Mouse (Mus musculus): Measurements from ENCODE around the gene Zswim3.
"Not testable (repeated sequence)": the region's sequence is repeated elsewhere in the genome, so short reads cannot be mapped to it uniquely, and the experiment has no call there.

Zswim3 gene

DNA sequence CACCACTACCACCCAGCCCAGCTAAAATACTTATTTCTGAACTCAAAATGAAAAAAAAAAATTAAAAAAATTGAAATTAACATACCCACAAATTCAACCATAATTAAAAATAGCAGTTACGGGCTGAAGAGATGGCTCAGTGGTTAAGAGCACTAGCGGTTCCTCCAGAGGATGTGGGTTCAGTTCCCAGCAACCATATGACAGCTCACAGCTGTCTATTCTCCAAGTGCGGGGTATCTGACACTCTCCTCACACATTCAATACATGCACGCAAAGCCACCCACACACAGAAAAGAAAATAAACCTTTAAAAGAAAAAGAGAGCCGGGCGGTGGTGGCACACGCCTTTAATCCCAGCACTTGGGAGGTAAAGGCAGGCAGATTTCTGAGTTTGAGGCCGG lies 45.2 kb downstream of the Zswim3 start:
- DNase-seq (ENCODE audit: low read depth, low spot score), result peak; percentile 83

DNA sequence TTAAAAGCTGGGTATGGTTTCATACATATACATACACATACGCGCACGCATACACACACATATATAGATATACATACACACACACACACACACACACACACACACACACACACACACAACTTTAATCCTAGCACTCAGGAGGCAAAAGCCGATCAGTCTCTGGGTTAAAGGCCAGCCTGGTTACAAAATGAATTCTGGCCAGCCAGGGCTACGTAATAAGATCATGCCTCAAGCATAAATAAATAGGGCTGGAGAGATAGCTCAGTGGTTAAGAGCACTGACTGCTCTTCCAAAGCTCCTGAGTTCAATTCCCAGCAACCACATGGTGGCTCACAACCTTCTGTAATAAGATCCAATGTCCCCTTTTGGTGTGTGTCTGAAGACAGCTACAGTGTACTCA lies 50.7 kb downstream of the Zswim3 start:
- DNase-seq (ENCODE audit: low read depth, low spot score), result not testable (repeated sequence)

DNA sequence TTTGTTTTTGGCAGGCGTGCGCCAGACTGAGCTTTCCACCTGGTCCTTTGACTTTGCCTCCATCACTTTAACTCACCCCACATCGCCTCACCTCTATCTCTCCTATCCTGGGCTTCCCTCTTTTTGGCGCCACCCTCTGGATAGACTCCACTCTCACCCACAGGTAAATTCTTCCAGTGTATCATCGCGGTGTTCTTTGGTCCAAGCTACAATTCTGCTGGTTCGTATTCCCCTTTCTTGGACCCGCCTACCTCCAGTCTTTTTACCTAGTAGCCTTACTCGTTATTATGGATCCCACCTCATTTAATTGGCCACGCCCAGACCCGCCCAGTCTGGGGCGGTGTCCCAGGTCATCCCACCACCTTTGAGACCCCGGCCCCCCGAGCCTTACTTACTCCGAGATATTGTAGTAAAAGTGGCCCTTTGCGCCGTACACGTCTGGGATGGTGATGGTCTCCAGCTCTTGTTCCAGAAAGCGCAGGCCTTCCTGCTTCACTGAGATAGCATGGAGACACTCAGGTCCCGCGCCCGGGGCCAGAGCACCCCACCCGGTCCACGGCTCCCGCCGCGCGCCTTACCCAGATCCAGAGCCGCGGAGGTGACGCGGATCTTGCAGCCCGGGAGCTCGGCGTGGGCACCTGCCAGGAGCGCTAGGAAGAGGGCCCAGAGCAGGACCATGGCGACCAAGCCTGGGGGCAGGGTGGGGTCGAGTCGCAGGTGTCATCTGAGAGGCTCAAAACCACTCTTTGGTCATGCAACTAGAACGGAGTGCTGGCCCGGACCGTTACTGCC lies 51.6 kb downstream of the Zswim3 start:
- DNase-seq (ENCODE audit: low read depth, low spot score), result peak; percentile 45

DNA sequence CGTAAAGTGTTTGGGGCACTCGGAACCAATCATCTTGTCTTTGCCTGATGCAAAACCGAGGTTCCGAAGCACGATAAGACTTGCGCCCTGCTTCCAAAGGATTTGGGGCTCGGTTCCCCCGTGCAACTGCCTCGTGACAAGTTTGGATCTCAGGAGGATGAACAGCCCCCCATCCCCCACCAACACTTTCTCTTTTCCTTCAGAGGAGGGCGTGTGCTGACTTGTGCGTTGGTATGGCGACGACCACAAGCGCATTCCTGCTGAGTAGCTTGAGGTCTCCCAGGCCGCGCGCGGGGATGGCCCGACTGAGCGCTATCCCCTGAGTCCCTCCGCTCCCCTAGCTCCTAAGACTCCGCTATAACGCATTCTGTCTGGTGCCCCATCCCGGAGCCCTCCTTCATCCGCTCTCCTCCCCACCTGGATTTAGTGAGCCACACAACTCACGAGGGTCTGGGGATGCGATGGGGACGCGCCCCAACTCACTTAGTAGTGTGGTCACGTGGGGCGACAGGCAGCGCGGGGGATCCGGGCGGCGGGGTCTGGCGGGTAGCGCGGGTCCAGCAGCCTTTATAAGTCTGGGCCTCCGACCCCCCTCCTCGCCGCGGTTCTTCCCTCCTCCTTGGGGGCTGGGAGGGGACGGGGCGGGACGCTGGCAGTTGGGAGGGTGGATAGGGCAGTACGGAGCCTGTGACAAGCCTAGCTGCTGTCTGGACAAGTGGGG lies 52.4 kb downstream of the Zswim3 start, which contains the start of gene Pltp:
Gene Pltp (minus strand): TSS at position 611 of the 721 bp plus-strand sequence.
- DNase-seq (ENCODE audit: low read depth, low spot score), result peak; percentile 78

DNA sequence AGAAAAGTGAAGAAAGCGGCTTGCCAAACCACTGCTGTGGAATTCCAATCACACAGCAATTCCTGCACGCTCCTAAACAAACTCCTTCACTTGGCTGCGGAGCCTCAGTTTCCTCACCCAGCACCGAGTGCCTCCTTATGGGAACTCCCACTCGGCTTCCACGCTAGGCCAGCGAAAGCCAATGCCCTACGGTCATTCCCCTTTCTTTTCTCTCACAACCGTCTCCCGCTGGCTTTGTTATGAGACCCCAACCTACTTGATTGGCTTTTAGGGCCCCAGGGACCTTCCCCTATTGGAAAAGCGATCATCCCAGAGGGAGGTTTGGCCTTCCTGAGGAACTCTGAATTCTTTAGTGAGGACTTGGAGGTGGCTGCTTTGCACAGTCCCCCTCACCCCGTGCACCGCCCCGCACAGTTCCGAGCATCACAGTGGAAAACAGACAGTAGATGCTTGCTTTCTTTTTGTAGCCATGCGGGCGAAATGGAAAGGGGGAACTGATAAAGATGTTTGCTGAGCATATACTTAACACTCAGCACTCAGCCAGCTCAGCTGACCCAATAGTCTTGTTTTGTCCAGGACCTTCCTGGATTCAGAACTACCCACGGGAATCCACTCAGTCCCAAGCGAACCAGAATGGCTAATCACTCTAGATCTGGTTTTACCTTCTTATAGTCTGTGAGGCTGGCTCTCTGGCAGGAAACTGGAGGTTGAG lies 53.1 kb downstream of the Zswim3 start:
- peak; percentile 25 for DNase-seq (ENCODE audit: low read depth, low spot score)

DNA sequence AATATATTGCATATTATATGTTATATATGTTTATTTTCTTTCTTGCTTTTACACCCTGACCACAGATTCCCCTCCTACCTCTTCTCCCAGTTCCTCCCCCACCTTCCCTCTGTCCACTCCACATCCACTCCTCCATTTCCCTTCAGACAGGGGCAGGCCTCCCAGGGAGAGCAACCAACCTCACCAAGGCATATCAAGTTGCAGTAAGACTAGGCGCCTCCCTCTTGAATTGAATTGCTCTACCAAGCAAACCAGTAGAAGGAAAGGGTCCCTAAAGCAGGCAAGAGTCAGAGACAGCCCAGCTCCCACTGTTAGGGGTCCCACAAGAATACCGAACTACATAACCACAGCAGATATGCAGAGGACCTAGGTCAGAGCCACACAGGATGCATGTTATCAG lies 54.3 kb downstream of the Zswim3 start:
- DNase-seq (ENCODE audit: low read depth, low spot score), result no peak

DNA sequence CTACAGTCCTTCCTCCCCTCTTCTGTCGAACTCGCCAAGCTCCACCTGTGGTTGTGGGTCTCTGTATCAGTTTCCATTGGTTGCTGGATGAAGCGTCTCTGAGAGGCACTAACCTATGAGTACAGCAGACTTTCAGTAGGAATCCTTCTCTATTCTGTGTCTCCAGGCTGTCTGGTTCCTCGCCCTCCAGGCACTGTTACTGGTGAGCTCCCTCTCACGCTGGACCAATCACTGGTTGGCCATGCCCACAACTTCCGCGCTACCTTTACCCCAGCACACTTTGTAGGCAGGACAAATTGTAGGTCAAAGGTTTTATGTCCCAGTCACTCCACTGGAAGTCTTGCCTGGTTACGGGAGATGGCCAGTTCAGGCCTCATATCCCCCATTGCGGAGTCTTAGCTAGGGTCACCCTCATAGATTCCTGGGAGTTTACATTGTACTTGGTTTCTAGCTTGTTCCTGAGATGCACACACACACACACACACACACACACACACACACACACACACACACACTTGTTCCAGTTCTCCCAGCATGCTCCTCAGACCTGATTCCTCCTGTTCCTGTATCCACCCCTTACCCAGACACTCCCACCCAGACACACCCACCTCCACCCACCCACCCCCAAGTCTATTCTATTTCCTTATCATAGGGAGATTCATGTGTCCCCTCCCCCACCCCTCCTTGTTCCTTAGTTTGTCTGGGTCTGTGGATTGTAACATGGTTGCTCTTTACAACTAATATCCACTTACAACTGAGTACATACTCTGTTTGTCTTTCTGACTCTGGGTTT lies 54.9 kb downstream of the Zswim3 start:
- DNase-seq (ENCODE audit: low read depth, low spot score), result peak; percentile 33

DNA sequence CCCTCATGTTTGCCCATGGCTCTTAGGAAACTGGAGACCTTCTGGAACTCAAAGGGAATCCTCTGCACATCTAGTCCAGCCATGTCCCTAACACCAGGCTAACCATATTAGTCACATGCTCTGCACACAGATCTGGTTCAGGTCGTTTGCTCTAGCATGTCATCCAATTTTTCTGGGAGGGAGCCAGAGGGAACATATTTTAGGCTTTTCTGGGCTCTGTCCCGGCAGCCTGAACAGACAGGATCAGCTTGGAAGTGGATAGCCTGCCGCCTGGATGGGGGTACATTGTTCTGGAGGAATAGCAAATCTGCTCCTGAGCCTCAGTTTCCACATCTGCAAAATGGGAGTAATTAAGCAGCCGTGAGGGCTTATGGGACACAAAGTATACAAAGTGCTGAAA lies 56.2 kb downstream of the Zswim3 start:
- DNase-seq (ENCODE audit: low read depth, low spot score), result no peak

DNA sequence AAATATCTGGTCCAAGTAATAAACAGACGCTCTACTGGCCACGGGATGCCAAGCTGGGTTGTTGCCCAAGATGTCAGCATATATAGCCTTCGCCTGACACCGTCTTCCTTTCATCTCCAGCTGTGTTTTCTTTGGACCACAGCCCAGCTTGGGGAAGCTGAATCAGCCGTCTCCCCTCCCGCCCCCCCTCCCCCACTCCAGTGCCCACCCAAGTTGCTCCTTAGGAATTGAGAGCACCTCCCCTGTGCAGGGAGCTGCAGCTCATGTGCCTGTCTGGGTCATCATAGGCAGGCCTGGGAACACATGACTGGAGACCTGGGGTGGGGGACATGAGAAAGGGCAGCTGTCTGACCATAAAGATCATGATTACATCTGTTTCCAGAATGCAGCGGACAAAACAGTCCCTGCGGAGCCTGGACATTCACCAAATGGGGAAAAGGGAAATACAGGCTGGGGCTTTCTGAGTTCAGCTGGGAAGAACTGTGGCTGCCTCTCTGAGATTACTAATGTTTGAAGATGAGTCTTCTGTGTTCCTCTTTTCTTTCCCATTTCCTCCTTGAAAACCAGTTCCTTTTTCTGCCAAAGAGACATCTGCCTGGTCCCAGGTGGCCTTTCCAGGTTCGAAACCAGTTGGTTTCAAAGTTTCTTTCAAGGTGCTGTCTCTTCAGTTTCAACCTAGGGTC lies 57.4 kb downstream of the Zswim3 start:
- no peak for DNase-seq (ENCODE audit: low read depth, low spot score)

DNA sequence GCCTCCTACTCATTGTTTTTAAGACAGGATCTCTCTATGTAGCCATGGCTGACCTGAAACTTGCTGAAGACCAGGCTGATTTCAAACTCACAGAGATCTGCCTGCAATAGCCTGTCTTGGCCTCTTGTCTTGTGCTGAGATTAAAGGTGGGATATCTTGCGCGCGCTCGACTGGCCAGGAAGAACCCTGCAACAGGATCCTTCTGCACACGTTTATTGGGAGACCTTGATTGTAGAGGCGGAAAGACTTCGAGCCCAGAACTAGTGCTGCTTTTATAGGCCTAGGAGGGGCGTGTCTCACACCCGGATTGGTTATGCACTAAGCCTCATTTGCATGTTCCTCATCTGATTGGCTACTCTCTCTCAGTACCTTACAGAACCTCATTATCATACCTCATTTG lies 58.5 kb downstream of the Zswim3 start:
- DNase-seq (ENCODE audit: low read depth, low spot score), result not testable (repeated sequence)

DNA sequence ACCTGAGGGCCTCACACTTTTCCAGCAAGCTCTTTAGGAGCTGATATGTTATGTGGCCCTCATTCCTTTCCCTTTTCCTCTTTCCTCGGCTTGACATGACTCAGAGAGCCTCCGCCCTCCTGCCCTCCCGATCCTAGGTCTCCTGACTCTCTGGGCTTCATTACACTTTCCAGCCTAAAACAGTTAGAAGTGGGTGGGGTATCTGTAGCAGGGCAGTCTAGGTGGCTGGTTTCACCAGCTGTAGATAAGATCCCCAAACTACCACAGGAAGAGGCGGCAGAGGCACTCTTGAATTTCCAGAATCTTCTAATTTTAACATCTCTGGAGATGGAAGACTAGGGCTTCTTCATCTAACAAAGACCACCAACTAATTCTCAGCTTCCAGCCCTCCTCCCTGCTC lies 59.7 kb downstream of the Zswim3 start:
- peak; percentile 21 for DNase-seq (ENCODE audit: low read depth, low spot score)

DNA sequence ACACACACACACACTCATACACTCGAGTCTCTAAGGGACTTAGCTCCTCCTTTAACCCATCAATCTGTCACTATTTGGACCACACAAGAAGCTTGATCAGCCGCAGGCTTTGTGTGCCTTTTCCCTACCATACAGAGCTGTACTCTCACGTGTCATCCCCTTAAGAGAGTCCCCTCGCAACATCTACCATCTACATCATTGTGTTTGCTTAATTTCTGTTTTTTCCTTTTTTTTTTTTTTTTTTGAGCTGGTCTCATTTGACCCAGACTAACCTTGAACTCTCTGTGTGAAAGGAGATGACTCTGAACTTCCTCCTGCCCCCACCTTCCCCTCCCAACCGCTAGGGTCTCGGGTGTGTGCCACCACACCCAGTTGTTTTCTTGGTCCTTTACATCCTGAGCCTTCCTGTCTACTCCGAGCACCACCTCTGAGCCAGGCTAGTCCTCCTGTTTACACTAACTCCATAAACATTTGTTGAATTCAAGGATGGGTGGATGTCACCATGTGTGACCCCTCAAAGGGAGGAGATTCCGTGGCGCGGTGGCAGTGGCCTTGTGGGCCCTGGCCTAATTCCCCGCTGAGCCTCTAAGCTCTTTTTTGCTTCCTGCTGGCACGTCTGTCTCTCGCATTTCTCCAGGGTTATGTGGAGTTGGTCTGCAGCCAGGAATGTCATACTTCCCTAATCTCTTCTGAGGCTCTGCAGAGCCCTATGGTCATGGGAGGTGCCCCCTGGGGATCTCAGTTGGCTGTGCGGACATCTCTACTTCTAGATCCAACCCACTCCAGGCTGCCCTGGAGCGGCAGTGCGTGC lies 62.0 kb downstream of the Zswim3 start:
- DNase-seq (ENCODE audit: low read depth, low spot score), result peak; percentile 73

DNA sequence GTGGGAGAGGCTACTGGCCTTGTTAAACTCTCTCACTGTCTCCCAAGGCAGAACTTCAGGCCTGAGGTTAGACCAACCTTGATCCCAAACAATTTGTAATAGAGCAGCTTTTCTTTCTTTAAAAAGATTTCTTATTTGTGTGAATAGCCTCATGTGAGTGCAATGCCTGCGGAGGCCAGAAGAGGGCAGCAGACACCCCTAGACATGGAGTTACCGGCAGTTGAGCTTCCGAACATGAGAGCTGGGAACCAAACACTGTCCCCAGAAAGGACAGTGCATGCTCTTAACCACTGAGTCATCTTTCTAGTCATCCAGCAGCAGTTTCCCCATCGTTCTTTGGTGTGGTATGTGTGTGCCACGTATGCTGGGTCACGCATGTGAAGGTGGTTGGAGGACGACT lies 62.7 kb downstream of the Zswim3 start:
- peak; percentile 32 for DNase-seq (ENCODE audit: low read depth, low spot score)

DNA sequence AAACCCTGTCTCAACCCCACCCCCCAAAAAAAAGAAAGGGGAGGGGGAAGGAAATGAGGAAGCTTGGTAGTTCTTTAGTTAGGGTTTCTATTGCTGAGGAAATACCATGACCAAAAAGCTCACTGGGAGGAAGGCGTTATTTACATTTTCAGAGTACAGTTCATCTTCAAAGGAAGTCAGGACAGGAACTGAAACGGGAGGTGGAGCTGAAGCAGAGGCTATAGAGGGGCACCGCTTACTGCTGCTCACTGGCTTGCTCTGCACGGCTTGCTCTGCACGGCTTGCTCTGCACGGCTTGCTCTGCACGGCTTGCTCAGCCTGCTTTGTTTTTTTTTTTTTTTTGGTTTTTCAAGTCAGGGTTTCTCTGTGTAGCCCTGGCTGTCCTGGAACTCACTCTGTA lies 63.6 kb downstream of the Zswim3 start:
- peak; percentile 72 for DNase-seq (ENCODE audit: low read depth, low spot score)

Measured in CD4-positive helper T cell, adult 2 months (primary cell).